Comparison of ENCODE assay signal across 10 mouse cellular contexts in the genomic region with DNA sequence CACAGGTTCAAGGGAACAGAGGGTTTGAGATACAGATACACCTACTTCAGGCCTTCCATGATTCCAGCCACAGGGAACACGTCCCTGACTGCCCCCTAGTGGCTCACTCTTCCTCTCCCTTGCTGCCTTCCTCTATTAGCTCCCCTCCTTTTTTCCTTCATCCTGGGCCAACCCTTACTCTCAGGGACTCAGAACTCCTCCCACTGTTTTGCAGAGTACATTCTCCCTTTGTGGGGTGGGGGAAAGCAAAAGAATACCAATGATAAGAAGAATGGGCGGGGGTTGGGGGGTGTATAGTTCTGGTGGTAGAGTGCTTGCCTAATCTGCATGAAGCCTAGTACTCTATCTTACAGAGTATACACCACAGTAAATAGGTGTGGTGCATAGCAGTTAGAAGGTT. TPM values are rescaled to one million over a fixed set of nuclear protein-coding genes. Genes with fewer than 3 reads are reported as not detected.
DNase-seq lines count a peak whose midpoint lies in the region; ATAC-seq and TF ChIP-seq lines count a peak whose summit lies in the region.
"Had no signal": no experiment of that assay in that cellular context is flagged by ENCODE, and none has a peak within 500 bp of the region (broad histone marks: within the 10 kb centered on the region; RNA-seq: fewer than 3 reads in every experiment).

No protein-coding gene starts in this region.

- H3K9me3 ChIP-seq in ES-Bruce4 (replicated peaks; ENCODE audit: control insufficient read depth, insufficient read depth, low read length, poor library complexity, severe bottlenecking) = no peaks in the 10 kb centered on the region
- H3K9me3 ChIP-seq in kidney, embryonic 16.5 days (ENCODE audit: low read length) = no peaks in the 10 kb centered on the region
- H3K9me3 ChIP-seq in stomach, postnatal 0 days (ENCODE audit: control insufficient read depth, low read length) = no peaks in the 10 kb centered on the region
- H3K9me3 ChIP-seq: embryonic facial prominence, embryonic 12.5 days; limb, embryonic 15.5 days had no signal

- WGBS in cerebellum, adult 2 months = 25% methylated on average over 2 of the region's 2 CpGs
- 42% methylated on average over 2 of the region's 2 CpGs for WGBS in kidney, embryonic 16.5 days
- WGBS in stomach, postnatal 0 days = 26% methylated on average over 2 of the region's 2 CpGs

- ATAC-seq in kidney, embryonic 16.5 days (ENCODE audit: low FRiP score, low TSS enrichment) = peak; percentile 56; the same call in 1 of the 2 replicates
- ATAC-seq in stomach, postnatal 0 days (ENCODE audit: low FRiP score, low TSS enrichment) = peak; percentile 81

- H3K4me2 ChIP-seq in kidney, embryonic 16.5 days (replicated peaks; ENCODE audit: low read depth, low read length) = no peak overlapping the region
- H3K4me2 ChIP-seq in stomach, postnatal 0 days (replicated peaks; ENCODE audit: low read depth) = no peak overlapping the region
- H3K4me2 ChIP-seq: embryonic facial prominence, embryonic 12.5 days; limb, embryonic 15.5 days had no signal

- peak; percentile 98 for TF ChIP-seq CTCF in ES-Bruce4 (IDR thresholded peaks at IDR 0.05; ENCODE audit: low read depth, low read length)
- peak; percentile 88 for TF ChIP-seq CTCF in cerebellum, adult 2 months (IDR thresholded peaks at IDR 0.05; ENCODE audit: borderline replicate concordance, insufficient read depth, low read depth, low read length)
- peak; percentile 84 for TF ChIP-seq CTCF in stomach, postnatal 0 days (IDR thresholded peaks at IDR 0.05; ENCODE audit: low read depth)

- H3K27ac ChIP-seq in ES-Bruce4 (ENCODE audit: insufficient read depth, low read length) = no peak overlapping the region
- no peak overlapping the region for H3K27ac ChIP-seq in cerebellum, adult 2 months (ENCODE audit: insufficient read depth, low read length)
- H3K27ac ChIP-seq in kidney, embryonic 16.5 days (ENCODE audit: low read length) = no peak overlapping the region
- no peak overlapping the region for H3K27ac ChIP-seq in stomach, postnatal 0 days (replicated peaks)
- H3K27ac ChIP-seq: embryonic facial prominence, embryonic 12.5 days; limb, embryonic 15.5 days had no signal

- peaks cover 18% of the 10 kb centered on the region for H3K36me3 ChIP-seq in ES-Bruce4 (ENCODE audit: control insufficient read depth, insufficient read depth, low read length, poor library complexity, severe bottlenecking)
- peaks cover 32% of the 10 kb centered on the region for H3K36me3 ChIP-seq in kidney, embryonic 16.5 days (ENCODE audit: insufficient read depth, low read length)
- peaks cover 2% of the 10 kb centered on the region; the same call in 1 of the 2 replicates for H3K36me3 ChIP-seq in stomach, postnatal 0 days (ENCODE audit: control insufficient read depth, insufficient read depth, low read length)

- TF ChIP-seq EP300 in ES-Bruce4 (IDR thresholded peaks at IDR 0.05; ENCODE audit: insufficient read depth, low read depth, low read length) = no peak
- no peak for TF ChIP-seq EP300 in stomach, postnatal 0 days (optimal IDR thresholded peaks at IDR 0.05)

- no peak for TF ChIP-seq POLR2A in ES-Bruce4 (IDR thresholded peaks at IDR 0.05; ENCODE audit: insufficient read depth, low read length)
- no peak for TF ChIP-seq POLR2A in cerebellum, adult 2 months (IDR thresholded peaks at IDR 0.05; ENCODE audit: borderline replicate concordance, insufficient read depth, low read length)

- no peaks in the 10 kb centered on the region for H3K4me1 ChIP-seq in ES-Bruce4 (ENCODE audit: control insufficient read depth, insufficient read depth, low read length)
- no peaks in the 10 kb centered on the region; the same call in 1 of the 2 replicates for H3K4me1 ChIP-seq in cerebellum, adult 2 months (ENCODE audit: control insufficient read depth, insufficient read depth, low read length)
- no peaks in the 10 kb centered on the region for H3K4me1 ChIP-seq in kidney, embryonic 16.5 days (ENCODE audit: insufficient read depth, low read length)
- no peaks in the 10 kb centered on the region for H3K4me1 ChIP-seq in stomach, postnatal 0 days (replicated peaks; ENCODE audit: control insufficient read depth, insufficient read depth)
- H3K4me1 ChIP-seq: embryonic facial prominence, embryonic 12.5 days; limb, embryonic 15.5 days had no signal

- DNase-seq in layer of hippocampus, adult 9-11 months = peak; percentile 61
- DNase-seq in layer of hippocampus, adult 9-10 months (ENCODE audit: low spot score) = no peak
- peak; percentile 75 to 76 for DNase-seq in cerebellum, adult 2 months
- DNase-seq in gastrocnemius, adult 8-10 months (ENCODE audit: low spot score in 2 of 2) = peak; percentile 48 to 55
- peak; percentile 61 to 75 for DNase-seq in lung, postnatal 4 days
- DNase-seq in stomach, postnatal 0 days (ENCODE audit: low spot score) = peak; percentile 85

- H3K27me3 ChIP-seq in ES-Bruce4 (ENCODE audit: control insufficient read depth, insufficient read depth, low read length, poor library complexity, severe bottlenecking) = no peaks in the 10 kb centered on the region
- H3K27me3 ChIP-seq in cerebellum, adult 2 months (ENCODE audit: control insufficient read depth, insufficient read depth, low read length) = no peaks in the 10 kb centered on the region
- H3K27me3 ChIP-seq in kidney, embryonic 16.5 days (ENCODE audit: insufficient read depth, low read length) = no peaks in the 10 kb centered on the region
- no peaks in the 10 kb centered on the region for H3K27me3 ChIP-seq in stomach, postnatal 0 days (ENCODE audit: control insufficient read depth, insufficient read depth, low read length)
- H3K27me3 ChIP-seq: embryonic facial prominence, embryonic 12.5 days; limb, embryonic 15.5 days had no signal

- no peak overlapping the region for H3K9ac ChIP-seq in ES-Bruce4 (ENCODE audit: low read depth, poor library complexity, severe bottlenecking)
- H3K9ac ChIP-seq in kidney, embryonic 16.5 days (replicated peaks; ENCODE audit: low read length) = no peak overlapping the region
- H3K9ac ChIP-seq in stomach, postnatal 0 days (ENCODE audit: low read length) = no peak overlapping the region
- H3K9ac ChIP-seq: embryonic facial prominence, embryonic 12.5 days; limb, embryonic 15.5 days had no signal

- no peak overlapping the region for H3K4me3 ChIP-seq in ES-Bruce4 (ENCODE audit: low read depth, low read length)
- H3K4me3 ChIP-seq in cerebellum, adult 2 months (replicated peaks; ENCODE audit: insufficient read depth, low read depth, low read length) = no peak overlapping the region
- H3K4me3 ChIP-seq in kidney, embryonic 16.5 days (ENCODE audit: low read length) = no peak overlapping the region
- no peak overlapping the region for H3K4me3 ChIP-seq in stomach, postnatal 0 days (ENCODE audit: low read depth, low read length)
- H3K4me3 ChIP-seq: embryonic facial prominence, embryonic 12.5 days; limb, embryonic 15.5 days had no signal

RNA-seq across cellular contexts. Expression of a gene that starts 16.1 kb away (rescaled TPM):
- 17.0 TPM in 2 replicates for polyA plus RNA-seq in ES-Bruce4 (2011; ENCODE audit: insufficient read depth, insufficient read length, low read depth, missing spikeins)
- 68.2 and 76.1 TPM in 2 replicates for polyA plus RNA-seq in cerebellum, adult 2 months (2012; rRNA removed)
- 10 to 100 TPM; 28.3 to 39.0 (median 36.6) TPM for total RNA-seq in gastrocnemius, adult 8-10 months (2022)
- 10.5 and 12.5 TPM in 2 replicates for polyA plus RNA-seq in kidney, embryonic 16.5 days (2015; fragmentation: Nextera tagmentation; extraction: Ambion mirVana)
- polyA plus RNA-seq in stomach, postnatal 0 days (2015; fragmentation: Nextera tagmentation; extraction: Ambion mirVana) = 8.9 and 9.0 TPM in 2 replicates

RNA-seq across cellular contexts. Expression of a gene that starts 25.5 kb away (rescaled TPM):
- polyA plus RNA-seq in ES-Bruce4 (2011; ENCODE audit: insufficient read depth, insufficient read length, low read depth, missing spikeins) = 55.6 and 62.5 TPM in 2 replicates
- 41.0 and 44.1 TPM in 2 replicates for polyA plus RNA-seq in cerebellum, adult 2 months (2012; rRNA removed)
- total RNA-seq in gastrocnemius, adult 8-10 months (2022) = 10 to 100 TPM; 13.0 to 22.3 (median 19.2) TPM
- polyA plus RNA-seq in kidney, embryonic 16.5 days (2015; fragmentation: Nextera tagmentation; extraction: Ambion mirVana) = 49.5 and 57.0 TPM in 2 replicates
- 12.2 and 14.1 TPM in 2 replicates for polyA plus RNA-seq in stomach, postnatal 0 days (2015; fragmentation: Nextera tagmentation; extraction: Ambion mirVana)

RNA-seq across cellular contexts. Expression of a gene that starts 47.9 kb away (rescaled TPM):
- polyA plus RNA-seq in ES-Bruce4 (2011; ENCODE audit: insufficient read depth, insufficient read length, low read depth, missing spikeins) = 148 and 170 TPM in 2 replicates
- polyA plus RNA-seq in cerebellum, adult 2 months (2012; rRNA removed) = 83.2 and 85.9 TPM in 2 replicates
- 10 to 100 TPM; 42.1 to 48.9 (median 44.3) TPM for total RNA-seq in gastrocnemius, adult 8-10 months (2022)
- polyA plus RNA-seq in kidney, embryonic 16.5 days (2015; fragmentation: Nextera tagmentation; extraction: Ambion mirVana) = 244 and 249 TPM in 2 replicates
- polyA plus RNA-seq in stomach, postnatal 0 days (2015; fragmentation: Nextera tagmentation; extraction: Ambion mirVana) = 103 and 109 TPM in 2 replicates
